Mouse (Mus musculus): ENCODE results near the gene Cd300ld3.
"Not testable (repeated sequence)": the region's sequence is repeated elsewhere in the genome, so short reads cannot be mapped to it uniquely, and the experiment has no call there.

Cd300ld3 gene

GRCm38 (mm10) chr11:115054537-115054936 is 6.3 kb upstream of the Cd300ld3 start:
- DNase-seq (ENCODE audit: low spot score in 2 of 2), result no peak

GRCm38 (mm10) chr11:115052991-115053390 is 4.8 kb upstream of the Cd300ld3 start:
- no peak for DNase-seq (ENCODE audit: low spot score in 2 of 2)

- peak; percentile 12 to 21 for DNase-seq (ENCODE audit: low spot score in 2 of 2)
Measured at GRCm38 (mm10) chr11:115052206-115052605, 4.0 kb upstream of the Cd300ld3 start.

- no peak for DNase-seq (ENCODE audit: low spot score in 2 of 2)
Measured at GRCm38 (mm10) chr11:115049282-115049895, 1.2 kb upstream of the Cd300ld3 start.

- DNase-seq (ENCODE audit: low spot score in 2 of 2), result not testable (repeated sequence)
Measured at GRCm38 (mm10) chr11:115037669-115038068, 10.5 kb downstream of the Cd300ld3 start, which contains the start of gene Cd300ld5. Gene Cd300ld5 (minus strand): TSS chr11:115037769.

GRCm38 (mm10) chr11:115026912-115027311 is 21.3 kb downstream of the Cd300ld3 start, which contains the start of gene Cd300ld4:
Gene Cd300ld4 (minus strand): TSS chr11:115027012.
- not testable (repeated sequence) for DNase-seq (ENCODE audit: low spot score in 2 of 2)

- not testable (repeated sequence) for DNase-seq (ENCODE audit: low spot score in 2 of 2)
Measured at GRCm38 (mm10) chr11:115016093-115016492, 32.1 kb downstream of the Cd300ld3 start, which contains the start of gene Cd300ld2. Gene Cd300ld2 (minus strand): TSS chr11:115016193.

- DNase-seq (ENCODE audit: low spot score in 2 of 2), result no peak
Measured at GRCm38 (mm10) chr11:115004070-115004469, 44.1 kb downstream of the Cd300ld3 start.

GRCm38 (mm10) chr11:115001474-115002040 is 46.7 kb downstream of the Cd300ld3 start, which contains the start of gene Cd300c2:
Gene Cd300c2 (minus strand): TSS chr11:115001880.
- no peak for DNase-seq (ENCODE audit: low spot score in 2 of 2)
